Mouse (Mus musculus) limb, embryonic 11.5 days (tissue): ENCODE measurements around the gene Tsc22d1. TPM values are rescaled to one million over a fixed set of nuclear protein-coding genes. Genes with fewer than 3 reads are reported as not detected.
A peak's percentile ranks its signal among the peaks of the same experiment; 100 is the strongest.

Experiments used
- ATAC-seq: fragments of 200-750 bp; cut with Nextera tagmentation; 2 replicates; pipeline ENCODE4 v1.8.0; 2017; ENCODE audit warnings: low read depth; ENCODE audit not compliant: insufficient number of reproducible peaks, low FRiP score, low TSS enrichment
- DNase-seq: peaks from one replicate; pipeline ENCODE4 v3.0.0-alpha.2; 2015; ENCODE audit warnings: low spot score
- H3K27ac ChIP-seq: fragments of 300-500 bp; sonication (generic); replicated peaks from 2 replicates; pipeline ENCODE4 v1.5.1; 2014; ENCODE audit warnings: low read depth, mild to moderate bottlenecking, low read length
- H3K27me3 ChIP-seq: fragments of 300-500 bp; sonication (generic); 2 replicates; pipeline ENCODE4 v1.6.1; 2014; ENCODE audit warnings: mild to moderate bottlenecking, low read length, mixed read lengths; ENCODE audit not compliant: control insufficient read depth, insufficient read depth
- H3K36me3 ChIP-seq: fragments of 300-500 bp; sonication (generic); 2 replicates; pipeline ENCODE4 v1.6.1; 2014; ENCODE audit warnings: mild to moderate bottlenecking, low read length, moderate library complexity, mixed read lengths; ENCODE audit not compliant: control insufficient read depth, insufficient read depth
- H3K4me1 ChIP-seq: fragments of 300-500 bp; sonication (generic); 2 replicates; pipeline ENCODE4 v1.6.1; 2014; ENCODE audit warnings: low read length, mixed read lengths; ENCODE audit not compliant: control insufficient read depth, insufficient read depth
- H3K4me2 ChIP-seq: fragments of 300-500 bp; sonication (generic); 2 replicates; pipeline ENCODE4 v1.6.1; 2014; ENCODE audit warnings: low read depth, mild to moderate bottlenecking, moderate library complexity; ENCODE audit not compliant: severe bottlenecking
- H3K4me3 ChIP-seq: fragments of 300-500 bp; sonication (generic); 2 replicates; pipeline ENCODE4 v1.5.1; 2014; ENCODE audit warnings: low read depth, low read length
- H3K9ac ChIP-seq: fragments of 300-500 bp; sonication (generic); 2 replicates; pipeline ENCODE4 v1.6.1; 2014; ENCODE audit warnings: mild to moderate bottlenecking, low read length
- H3K9me3 ChIP-seq: fragments of 300-500 bp; sonication (generic); 2 replicates; pipeline ENCODE4 v1.6.1; 2016; ENCODE audit warnings: low read length; ENCODE audit not compliant: control insufficient read depth
- WGBS: fragments of 180-500 bp; shearing (Covaris S2); extraction: QIAGEN DNeasy Blood & Tissue Kit; methylation state at CpG from one replicate; pipeline ENCODE4 v1.1.7; 2014; 5-methylcytosine and 5-hydroxymethylcytosine counted together
- polyA plus RNA-seq: library from polyadenylated mRNA; unstranded; fragments of >200 nt; fragmentation: Nextera tagmentation; extraction: Ambion mirVana; gene quantifications from 2 replicates; pipeline ENCODE4 v1.2.1, GENCODE M21; 2014

Gene Tsc22d1
- polyA plus RNA-seq, 1 experiment from 2014 or later: 527 TPM

DNA sequence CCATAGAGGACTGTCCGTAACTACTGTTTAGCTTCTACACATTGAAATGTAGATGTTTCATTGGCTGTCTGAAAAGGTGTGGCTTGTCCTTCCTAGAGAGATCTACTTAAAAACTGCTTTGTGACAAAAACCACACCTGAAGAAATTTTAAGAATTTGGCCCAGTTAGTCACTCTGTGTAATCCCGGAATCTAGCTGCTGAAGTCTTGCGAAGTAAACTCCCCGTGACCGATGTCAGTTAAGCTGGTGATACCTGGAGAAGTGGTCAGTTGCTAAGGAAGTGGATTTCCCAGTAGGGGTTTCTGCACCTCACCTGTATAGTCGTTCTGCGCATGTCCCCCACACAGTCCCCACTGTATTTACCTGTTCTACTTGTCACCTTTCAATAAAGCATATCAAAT, 92.6 kb downstream of the Tsc22d1 start:
- peak overlapping the region; percentile 65; the same call in 1 of the 2 replicates for H3K4me3 ChIP-seq
- DNase-seq: no peak
- peak overlapping the region; percentile 96; the same call in 1 of the 2 replicates for H3K4me2 ChIP-seq
- ATAC-seq: no peak
- no peaks in the 10 kb centered on the region for H3K27me3 ChIP-seq
- no peak overlapping the region for H3K27ac ChIP-seq
- peaks cover 13% of the 10 kb centered on the region for H3K36me3 ChIP-seq
- H3K9me3 ChIP-seq: no peaks in the 10 kb centered on the region
- H3K9ac ChIP-seq: no peak overlapping the region
- 95% methylated on average over 7 of the region's 7 CpGs for WGBS
- H3K4me1 ChIP-seq: peaks cover 7% of the 10 kb centered on the region; the same call in 1 of the 2 replicates

DNA sequence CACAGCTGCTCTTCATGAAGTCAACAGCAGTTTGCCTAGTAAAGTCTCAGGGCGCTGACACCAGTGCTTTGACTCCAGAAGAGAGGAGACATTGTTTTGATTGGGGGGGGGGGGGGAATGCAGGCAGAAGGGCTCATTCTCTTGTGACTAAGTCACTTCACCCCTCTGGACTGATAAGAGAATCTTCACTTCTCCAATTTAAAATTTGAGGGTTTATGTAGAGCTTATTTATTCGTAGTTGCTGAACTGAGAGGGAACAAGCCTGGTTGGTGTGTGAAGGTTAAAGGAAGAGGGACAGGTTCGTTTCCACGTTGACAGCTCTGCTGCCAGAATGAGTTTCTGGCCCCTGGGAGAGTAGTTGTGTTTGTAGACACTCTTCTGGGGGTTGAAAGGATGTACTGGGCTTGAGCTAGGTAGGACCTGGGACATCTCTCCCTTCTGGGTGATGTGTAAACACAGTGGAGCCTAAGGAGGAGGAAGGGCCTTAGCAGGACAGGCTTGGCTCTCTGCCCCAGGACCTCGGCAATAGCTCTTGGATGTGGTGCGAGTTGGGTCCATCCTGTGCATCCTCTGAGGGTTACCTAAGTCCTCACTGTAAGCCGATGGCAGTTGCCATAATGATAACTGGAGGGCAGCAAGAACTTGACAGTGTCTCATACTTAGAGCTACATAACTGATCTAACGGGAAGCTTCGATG, 93.2 kb downstream of the Tsc22d1 start:
- Histone ChIP-seq H3K4me2 (no peak overlapping the region), H3K9me3 (no peaks in the 10 kb centered on the region), H3K27ac (no peak overlapping the region), H3K4me3 (no peak overlapping the region), H3K9ac (no peak overlapping the region), H3K36me3 (peaks cover 13% of the 10 kb centered on the region), H3K27me3 (no peaks in the 10 kb centered on the region), H3K4me1 (peaks cover 7% of the 10 kb centered on the region; the same call in 1 of the 2 replicates)
- DNase-seq: peak; percentile 20
- ATAC-seq: no peak
- WGBS: 88% methylated on average over 9 of the region's 9 CpGs

- H3K36me3 ChIP-seq: peaks cover 13% of the 10 kb centered on the region
- ATAC-seq (no peak), DNase-seq (no peak)
- H3K9ac ChIP-seq: no peak overlapping the region
- no peak overlapping the region for H3K4me2 ChIP-seq
- H3K4me3 ChIP-seq: no peak overlapping the region
- H3K9me3 ChIP-seq: no peaks in the 10 kb centered on the region
- no peaks in the 10 kb centered on the region for H3K27me3 ChIP-seq
- peaks cover 14% of the 10 kb centered on the region for H3K4me1 ChIP-seq
- H3K27ac ChIP-seq: no peak overlapping the region
- 78% methylated on average over 10 of the region's 10 CpGs for WGBS
These were observed 93.9 kb downstream of the Tsc22d1 start for GRCm38 (mm10) chr14:76508701-76509100.

DNA sequence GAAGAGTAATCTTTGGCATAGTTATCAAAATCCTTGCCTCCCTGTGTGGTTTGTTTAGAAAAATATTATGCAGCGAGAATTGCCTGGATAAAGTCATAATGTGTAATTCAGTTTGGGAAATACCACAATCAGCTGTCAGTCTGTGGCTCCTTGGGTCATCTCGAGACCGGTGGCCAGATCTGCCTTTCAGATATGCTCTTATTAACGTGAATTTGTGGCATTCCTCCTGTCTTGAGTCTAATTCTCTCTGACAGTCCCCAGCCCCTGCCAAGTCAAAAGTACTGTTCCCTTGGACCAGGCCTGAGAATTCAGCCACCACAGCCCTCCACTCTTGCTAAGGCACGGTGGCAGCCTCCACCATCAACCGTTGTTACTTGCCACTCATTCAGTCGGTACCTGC, 97.2 kb downstream of the Tsc22d1 start:
- WGBS: 88% methylated on average over 7 of the region's 7 CpGs

DNA sequence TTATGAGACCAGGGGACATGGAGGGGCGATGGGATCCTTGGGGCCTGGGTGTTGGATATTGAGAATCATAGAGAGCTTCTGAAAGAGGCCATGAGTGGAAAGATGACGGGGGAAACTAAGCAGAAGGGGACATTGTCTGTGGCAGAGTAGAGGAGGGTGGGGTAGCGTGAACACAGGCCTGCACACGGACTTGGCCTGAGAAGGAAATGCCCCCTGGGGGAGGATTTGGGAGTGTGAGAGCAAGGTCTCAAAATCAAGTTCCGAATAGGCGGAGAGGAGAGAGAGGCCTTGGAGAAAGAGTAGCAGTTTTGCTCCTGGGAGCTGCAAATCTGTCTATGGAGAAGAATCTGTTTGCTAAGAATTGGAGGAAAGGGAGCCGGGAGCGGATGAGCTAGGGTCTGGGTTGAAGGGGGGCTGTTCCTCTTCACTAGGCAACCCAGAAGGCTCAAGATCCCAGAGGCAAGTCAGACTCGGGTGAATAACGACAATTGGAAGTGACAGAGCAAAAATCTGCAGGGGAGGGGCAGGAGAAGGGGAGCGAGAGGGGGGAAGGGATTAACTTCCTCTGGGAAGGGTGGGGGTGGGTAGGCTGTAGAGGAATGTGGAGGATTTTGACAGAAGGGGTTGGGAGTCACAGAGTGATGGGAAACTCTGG, 98.8 kb downstream of the Tsc22d1 start:
- Histone ChIP-seq H3K4me3 (no peak overlapping the region), H3K27ac (no peak overlapping the region)

More for the DNA sequence above, 97.2 kb downstream of the Tsc22d1 start:
- Histone ChIP-seq H3K36me3 (peaks cover 6% of the 10 kb centered on the region), H3K4me2 (no peak overlapping the region), H3K4me1 (peaks cover 9% of the 10 kb centered on the region), H3K9ac (no peak overlapping the region), H3K9me3 (no peaks in the 10 kb centered on the region), H3K27me3 (no peaks in the 10 kb centered on the region), H3K4me3 (no peak overlapping the region), H3K27ac (no peak overlapping the region)
- ATAC-seq: no peak
- DNase-seq: no peak

DNA sequence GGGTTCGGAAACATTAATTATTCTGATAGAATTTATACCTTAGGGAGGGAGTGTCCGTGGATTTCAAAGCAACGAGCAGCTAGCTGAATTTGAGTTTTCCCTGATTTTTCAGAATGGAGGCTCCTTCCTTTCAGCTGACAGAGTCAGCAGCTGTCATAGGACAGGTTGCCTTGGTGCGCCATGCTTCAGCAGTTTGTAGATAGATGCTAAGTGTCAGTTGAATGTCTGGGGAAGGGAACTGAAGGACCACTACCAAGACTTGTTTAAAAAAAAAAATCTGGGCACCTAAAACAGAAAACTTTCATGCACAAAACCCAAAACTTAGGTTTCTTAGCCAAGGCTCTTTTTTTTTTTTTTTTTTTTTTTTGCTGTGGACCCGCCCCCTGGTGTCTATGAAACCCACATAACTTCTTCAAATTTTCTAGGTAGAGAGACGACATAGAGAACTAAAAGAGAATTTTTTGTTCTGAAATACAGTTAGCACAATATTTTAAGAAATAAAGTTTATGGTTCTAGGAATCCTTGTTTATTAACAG, 99.4 kb downstream of the Tsc22d1 start:
- Histone ChIP-seq H3K4me1 (peaks cover 8% of the 10 kb centered on the region; the same call in 1 of the 2 replicates), H3K27me3 (no peaks in the 10 kb centered on the region), H3K4me3 (no peak overlapping the region), H3K27ac (no peak overlapping the region), H3K9me3 (no peaks in the 10 kb centered on the region), H3K36me3 (peaks cover 1% of the 10 kb centered on the region), H3K9ac (no peak overlapping the region), H3K4me2 (no peak overlapping the region)
- ATAC-seq (no peak), DNase-seq (no peak)
- 46% methylated on average over 6 of the region's 6 CpGs for WGBS

More for the DNA sequence above, 98.8 kb downstream of the Tsc22d1 start:
- ATAC-seq: no peak
- WGBS: 31% methylated on average over 11 of the region's 11 CpGs
- no peak overlapping the region; the same call in 1 of the 2 replicates for H3K4me2 ChIP-seq
- H3K36me3 ChIP-seq: peaks cover 2% of the 10 kb centered on the region
- H3K9me3 ChIP-seq: no peaks in the 10 kb centered on the region
- no peak overlapping the region; the same call in 1 of the 2 replicates for H3K9ac ChIP-seq
- peaks cover 8% of the 10 kb centered on the region; the same call in 1 of the 2 replicates for H3K4me1 ChIP-seq
- DNase-seq: no peak
- H3K27me3 ChIP-seq: no peaks in the 10 kb centered on the region

- Histone ChIP-seq H3K9ac (no peak overlapping the region), H3K4me3 (no peak overlapping the region), H3K9me3 (no peaks in the 10 kb centered on the region), H3K4me2 (no peak overlapping the region), H3K4me1 (peaks cover 8% of the 10 kb centered on the region; the same call in 1 of the 2 replicates), H3K36me3 (no peaks in the 10 kb centered on the region), H3K27me3 (no peaks in the 10 kb centered on the region), H3K27ac (no peak overlapping the region)
- WGBS: 78% methylated on average over 7 of the region's 7 CpGs
- DNase-seq: no peak
- ATAC-seq: no peak
These were observed 100.9 kb downstream of the Tsc22d1 start for GRCm38 (mm10) chr14:76515620-76516019.

- H3K36me3 ChIP-seq: no peaks in the 10 kb centered on the region
- no peaks in the 10 kb centered on the region for H3K27me3 ChIP-seq
- no peak overlapping the region for H3K4me3 ChIP-seq
- 85% methylated on average over 5 of the region's 5 CpGs for WGBS
- ATAC-seq: no peak
- H3K4me1 ChIP-seq: peaks cover 5% of the 10 kb centered on the region; the same call in 1 of the 2 replicates
- no peak overlapping the region for H3K9ac ChIP-seq
- no peak overlapping the region for H3K27ac ChIP-seq
- no peaks in the 10 kb centered on the region for H3K9me3 ChIP-seq
- DNase-seq: no peak
- no peak overlapping the region for H3K4me2 ChIP-seq
These were observed 103.5 kb downstream of the Tsc22d1 start for GRCm38 (mm10) chr14:76518217-76518616.
